Mouse (Mus musculus) ES-E14 (cell line): ENCODE data around the gene Myrfl.

ENCODE experiments used
- ZC3H11A ChIP-seq: IDR thresholded peaks from 2 replicates; pipeline ENCODE4 v1.6.1; 2012; ENCODE audit warnings: low read depth, mild to moderate bottlenecking, inconsistent platforms, low read length, borderline replicate concordance
- ZNF384 ChIP-seq: IDR thresholded peaks from 2 replicates; pipeline ENCODE4 v1.6.1; 2012; ENCODE audit warnings: low read depth, low read length, inconsistent platforms

- TF ChIP-seq ZC3H11A (no peak), ZNF384 (no peak)
These were observed 140.7 kb downstream of the Myrfl start for GRCm38 (mm10) chr10:116755881-116756581.
